Mouse (Mus musculus): Measurements from ENCODE around the gene Tmem14a.
"Not testable (repeated sequence)": the region's sequence is repeated elsewhere in the genome, so short reads cannot be mapped to it uniquely, and the experiment has no call there.

The Tmem14a gene

GRCm38 (mm10) chr1:21218489-21218919, at the start of gene Tmem14a:
Gene Tmem14a (plus strand): TSS chr1:21218575.
- peak; percentile 84 to 88 for DNase-seq

DNA sequence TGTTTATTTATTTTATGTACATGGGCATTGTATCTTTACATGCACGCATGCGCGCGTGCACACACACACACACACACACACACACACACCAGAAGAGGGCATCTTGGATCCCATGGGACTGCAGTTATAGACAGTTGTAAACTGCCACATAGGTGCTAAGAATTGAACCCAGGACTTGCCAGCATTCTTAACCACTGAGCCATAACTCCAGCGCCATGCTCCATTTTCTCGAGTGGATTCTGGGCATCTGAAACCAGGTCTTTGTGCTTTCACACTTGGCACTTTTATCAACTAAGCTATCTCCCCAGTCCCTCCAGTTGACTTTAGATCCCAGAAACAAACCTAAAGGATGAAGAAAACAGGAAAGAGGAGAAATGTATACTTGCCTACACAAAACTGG, 33.2 kb upstream of the Tmem14a start:
- DNase-seq: no peak

DNA sequence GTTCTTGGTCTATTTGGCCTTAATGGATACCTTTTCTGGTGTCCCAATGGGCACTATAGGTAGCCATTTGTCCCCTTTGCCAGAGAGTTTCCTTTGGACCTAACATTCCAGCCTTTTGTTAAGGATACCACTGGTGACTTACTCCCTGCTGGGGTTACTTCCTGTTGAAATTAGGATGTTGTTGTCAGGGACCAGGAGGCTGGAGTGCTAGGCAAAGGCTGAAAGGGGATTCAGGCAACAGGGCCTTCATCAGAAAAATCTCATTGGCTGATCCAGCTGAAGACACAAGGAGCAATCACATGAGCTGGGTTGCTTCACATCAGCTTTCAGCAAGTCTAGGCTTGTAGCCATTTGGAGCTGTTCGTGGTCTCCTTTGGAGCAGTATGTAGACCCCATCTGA, 12.1 kb upstream of the Tmem14a start:
- DNase-seq: no peak

DNA sequence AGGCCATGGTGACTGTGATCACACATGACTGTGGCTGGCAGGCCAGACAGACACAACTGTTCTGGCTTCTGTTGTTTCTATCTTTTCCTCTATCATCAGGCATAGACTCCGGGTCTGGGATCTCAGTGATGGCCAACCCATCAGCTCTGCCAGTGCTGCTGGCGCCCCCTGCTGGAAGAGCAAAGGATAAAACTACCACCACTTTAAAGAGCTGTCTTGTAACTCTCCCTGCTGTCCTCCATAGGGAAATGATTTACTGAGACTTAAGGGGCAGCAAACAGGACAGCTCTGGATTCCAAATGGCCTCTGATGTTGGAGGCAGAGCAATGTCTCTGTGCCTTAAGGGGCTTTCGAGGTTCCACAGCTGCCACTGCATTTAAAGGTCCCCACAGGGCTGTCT, 4.8 kb upstream of the Tmem14a start:
- DNase-seq: not testable (repeated sequence)

DNA sequence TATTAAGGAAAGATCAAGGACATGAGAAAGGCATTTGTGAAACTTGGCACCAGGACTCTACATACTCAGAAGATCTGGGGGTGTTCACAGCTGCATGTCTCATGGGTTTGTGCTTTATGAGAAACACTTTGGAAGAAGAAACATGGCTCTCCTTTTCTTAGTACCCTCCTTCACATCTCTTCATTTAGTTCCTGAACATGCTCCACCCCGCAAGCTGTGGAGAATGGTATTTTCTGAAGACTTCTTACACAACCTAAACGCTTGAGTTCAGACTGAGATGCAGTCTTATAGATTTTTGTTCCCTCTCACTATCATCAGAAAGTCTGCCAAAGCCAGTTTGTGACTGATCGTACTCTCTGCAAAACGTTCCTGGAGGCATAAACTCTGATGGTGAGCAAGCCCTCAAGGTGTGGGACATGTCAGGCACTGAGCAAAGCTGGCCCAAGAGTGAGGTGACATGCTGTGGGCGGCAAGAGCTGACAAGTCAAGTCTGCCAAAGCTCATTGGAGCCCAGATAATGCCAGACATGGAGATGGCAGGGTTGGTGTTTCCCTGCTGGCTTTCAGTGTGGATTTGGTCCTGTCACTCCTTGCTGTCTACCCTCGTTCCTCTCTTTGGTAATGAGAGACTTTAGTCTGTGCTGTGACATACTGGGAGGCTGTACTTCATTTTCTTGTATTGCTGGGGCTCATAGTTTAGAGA, 4.2 kb upstream of the Tmem14a start:
- DNase-seq: not testable (repeated sequence)

GRCm38 (mm10) chr1:21227756-21228395, 9.5 kb downstream of the Tmem14a start:
- DNase-seq: no peak

DNA sequence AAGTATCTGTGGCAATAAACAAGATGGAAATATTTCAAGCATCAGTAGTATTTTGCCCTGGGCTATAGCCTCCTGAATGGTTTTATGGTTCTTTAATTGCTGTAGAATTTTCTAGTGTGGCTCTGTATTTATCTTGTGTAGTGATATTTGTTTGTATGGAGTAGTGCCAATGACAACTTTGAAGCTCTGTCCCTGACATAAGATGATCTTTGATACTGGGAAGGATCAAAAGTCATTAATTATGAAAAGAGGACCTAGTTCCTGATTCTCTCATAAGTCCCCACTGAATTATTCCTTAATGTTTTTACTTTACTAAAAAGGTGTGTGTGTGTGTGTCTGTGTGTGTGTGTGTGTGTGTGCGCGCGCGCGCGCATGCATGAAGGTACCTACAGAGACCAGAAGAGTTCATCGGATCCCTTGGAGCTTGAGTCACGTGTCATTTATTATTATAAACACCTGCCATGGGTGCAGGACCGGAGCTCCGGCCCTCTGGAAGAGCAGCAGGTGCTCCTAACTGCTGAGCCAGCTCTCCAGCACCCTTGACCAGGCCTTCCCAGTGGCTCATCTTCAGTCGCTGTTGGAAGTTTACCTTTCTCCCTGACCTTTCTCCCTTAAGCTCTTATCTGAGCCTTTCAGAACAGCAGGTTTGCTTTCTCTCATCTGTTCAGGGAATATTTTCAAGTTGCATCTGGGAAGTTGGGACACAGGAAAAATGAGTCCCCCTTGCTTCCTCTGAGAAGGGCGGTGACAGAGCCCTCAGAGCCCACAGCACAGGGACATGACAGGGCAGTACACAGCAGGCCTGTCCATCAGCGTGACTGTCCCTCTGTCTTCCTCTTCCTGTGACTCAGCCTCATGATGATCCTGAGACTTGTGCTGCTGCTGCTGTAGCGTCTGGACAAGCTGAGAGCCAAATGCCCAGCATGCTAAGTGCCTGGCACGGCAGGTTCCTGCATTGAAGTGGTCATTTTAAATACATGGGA, 10.7 kb downstream of the Tmem14a start:
- DNase-seq: not testable (repeated sequence)

DNA sequence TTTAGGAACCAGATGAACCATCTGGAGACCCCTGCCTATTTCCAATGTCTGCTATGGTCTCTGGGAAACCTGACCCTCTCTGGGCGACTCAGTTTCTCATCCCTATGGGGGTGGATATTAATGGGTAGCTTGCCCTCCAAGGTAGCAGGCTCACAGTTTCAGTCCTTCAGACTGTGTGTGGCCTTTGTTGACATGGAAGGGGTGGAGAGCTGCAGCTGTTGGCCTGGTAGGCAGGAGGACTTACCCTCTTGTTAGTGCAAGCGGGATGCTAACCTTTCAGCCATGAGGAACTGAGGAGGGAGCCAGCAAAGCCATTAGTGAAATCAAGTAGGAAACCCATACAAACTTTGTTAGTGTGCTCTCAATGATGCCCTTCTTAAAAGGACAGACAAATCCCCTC, 12.0 kb downstream of the Tmem14a start:
- DNase-seq: no peak

- DNase-seq: no peak
These were observed 13.5 kb downstream of the Tmem14a start for GRCm38 (mm10) chr1:21231744-21232464.

- no peak for DNase-seq
These were observed 14.1 kb downstream of the Tmem14a start for GRCm38 (mm10) chr1:21232516-21232915.

DNA sequence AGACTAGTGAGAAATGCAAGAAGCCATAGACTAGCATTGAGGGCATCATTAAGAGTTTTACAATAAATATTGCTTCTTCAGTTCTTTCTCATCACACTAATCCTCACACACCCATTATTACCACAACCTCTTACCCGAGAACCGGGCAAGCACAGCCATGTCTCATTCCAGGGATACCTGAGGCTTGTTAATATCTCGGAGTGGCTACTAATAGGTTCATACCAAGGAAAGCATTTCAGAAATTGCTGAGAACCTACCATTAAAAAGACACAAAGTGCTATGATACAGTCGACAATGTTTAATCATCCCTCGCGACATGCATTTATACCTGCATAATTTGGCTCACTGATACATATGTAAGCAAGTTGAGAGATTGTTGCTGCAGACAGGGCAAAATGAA, 17.0 kb downstream of the Tmem14a start:
- no peak for DNase-seq

- DNase-seq: no peak
These were observed 21.8 kb downstream of the Tmem14a start, which contains the start of gene Gsta3 for GRCm38 (mm10) chr1:21239911-21240898. Gene Gsta3 (plus strand): TSS chr1:21240589.

DNA sequence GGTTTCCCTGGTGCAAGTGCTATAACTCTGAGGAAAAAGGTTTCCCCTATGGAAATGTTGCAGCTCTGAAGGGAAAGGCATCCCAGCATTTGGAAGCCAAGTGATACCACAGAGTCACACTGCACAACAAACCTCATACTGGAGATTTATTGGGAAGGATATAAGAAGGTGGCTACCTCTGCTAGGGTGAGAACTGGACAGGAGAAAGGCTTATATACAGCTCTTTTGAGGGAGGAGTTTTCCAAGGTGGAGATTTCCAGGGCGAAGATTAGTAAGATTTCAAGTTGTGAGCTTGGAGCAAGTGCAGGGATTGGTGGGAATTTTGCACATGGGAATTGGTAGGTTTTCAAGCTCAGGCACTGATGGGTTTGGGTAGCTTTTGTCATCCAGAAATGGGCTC, 22.7 kb downstream of the Tmem14a start:
- no peak for DNase-seq

DNA sequence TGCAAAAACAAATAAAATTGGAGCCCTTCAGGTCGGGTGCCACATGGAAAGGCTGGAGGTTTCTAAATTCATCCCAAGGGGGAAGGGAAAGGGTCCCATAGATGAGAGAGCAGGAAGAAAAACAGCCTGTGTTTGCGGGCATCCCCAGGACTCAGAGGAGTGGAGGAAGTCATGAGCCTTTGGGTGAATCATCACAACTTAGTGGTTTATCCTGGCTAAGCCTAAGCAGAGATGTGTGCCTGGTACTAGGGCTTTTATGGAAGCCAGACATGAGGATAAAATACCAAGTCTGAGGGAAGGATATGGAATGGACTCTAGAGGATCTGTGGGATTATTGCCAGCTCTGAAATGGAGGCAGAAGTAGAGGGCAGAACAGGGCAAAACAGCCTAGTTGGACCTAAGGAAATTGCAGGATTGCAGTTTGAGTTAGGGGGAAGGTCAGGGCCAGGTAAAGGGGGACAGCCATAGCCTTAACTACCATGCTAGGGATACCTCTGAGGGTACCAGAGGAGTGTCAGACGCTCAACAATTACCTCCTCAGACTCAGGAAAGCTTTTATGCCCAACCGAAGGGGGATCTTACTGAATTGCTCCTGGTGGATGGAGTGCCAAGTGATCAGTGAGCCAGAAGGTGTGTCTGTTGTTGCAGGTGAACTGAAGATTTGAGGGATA, 26.1 kb downstream of the Tmem14a start:
- DNase-seq: no peak

DNA sequence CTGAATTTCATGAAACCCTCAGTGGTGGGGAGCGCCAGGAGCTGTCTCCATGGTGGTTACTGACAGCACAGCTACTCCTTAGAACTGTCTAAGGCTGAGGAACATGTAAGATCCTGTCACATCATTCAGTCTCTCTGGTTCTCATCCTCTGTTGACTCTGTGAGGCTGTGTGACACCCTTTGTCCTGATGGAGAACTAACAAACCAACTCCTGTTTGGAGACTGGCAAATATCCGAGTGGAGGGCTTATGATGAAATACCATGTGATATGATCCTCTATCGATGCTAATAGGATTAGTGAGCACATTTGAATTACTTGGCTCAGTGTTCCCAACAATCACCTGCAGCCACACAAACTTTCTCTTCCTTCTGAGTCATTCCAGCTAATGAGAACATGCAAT, 27.8 kb downstream of the Tmem14a start:
- no peak for DNase-seq

DNA sequence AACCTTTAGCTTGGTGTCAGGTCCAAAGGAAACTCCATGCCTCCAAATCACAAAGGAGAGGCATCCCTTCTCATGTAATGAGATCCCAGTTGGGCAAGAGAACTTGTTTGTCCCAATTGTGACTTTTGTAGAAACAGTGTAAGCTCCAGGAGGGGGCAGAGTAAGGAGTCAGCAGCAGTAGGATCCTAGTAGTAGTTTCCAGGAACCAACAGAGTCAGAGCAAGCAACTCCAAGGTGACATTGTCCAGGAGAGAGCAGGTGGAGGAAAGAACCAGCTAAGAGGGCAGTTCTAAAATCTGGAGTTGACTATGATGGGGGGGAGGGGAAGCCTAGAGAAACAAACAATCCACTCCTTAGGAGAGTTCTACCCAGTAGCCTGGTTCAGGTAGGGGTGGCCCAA, 29.5 kb downstream of the Tmem14a start:
- no peak for DNase-seq

- no peak for DNase-seq
These were observed 30.4 kb downstream of the Tmem14a start for GRCm38 (mm10) chr1:21248560-21249390.

GRCm38 (mm10) chr1:21251661-21252060, 33.3 kb downstream of the Tmem14a start:
- no peak for DNase-seq

DNA sequence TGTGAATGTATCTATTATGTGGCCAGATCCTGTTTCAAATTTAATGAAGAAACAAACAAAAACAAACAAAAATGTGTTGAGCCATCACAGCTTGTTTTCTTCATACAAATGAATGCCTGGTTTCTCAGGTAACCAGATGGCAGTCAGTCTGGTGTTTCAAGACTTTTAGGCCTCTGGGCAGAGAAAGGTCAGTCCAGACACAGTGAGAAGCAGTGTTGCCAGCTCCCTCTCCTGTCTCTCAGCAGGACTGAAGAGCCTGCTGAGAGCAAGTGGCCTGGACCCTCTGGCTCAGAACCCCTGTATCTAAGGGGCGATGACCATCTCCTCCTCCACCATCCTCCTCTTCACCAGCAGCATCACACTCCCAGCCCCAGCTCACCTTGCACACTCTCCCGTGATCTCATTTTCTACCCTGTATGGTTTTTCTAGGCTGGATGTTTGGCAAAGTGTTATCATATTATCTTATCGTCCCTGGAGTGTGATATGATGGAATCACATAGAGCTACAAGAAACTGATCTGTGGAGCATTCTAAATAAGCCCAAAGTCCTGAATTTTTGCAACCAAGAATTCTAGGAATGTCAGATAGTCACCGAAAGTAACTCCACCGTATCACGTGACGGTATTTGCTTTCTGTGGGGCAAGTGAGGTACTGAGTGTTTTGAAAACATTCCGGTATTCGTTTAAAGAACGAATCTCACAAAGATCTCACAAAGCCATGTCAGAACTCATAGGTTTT, 34.4 kb downstream of the Tmem14a start:
- no peak for DNase-seq
